Mouse (Mus musculus) liver, postnatal 0 days (tissue): Measurements from ENCODE around the gene Zfp428.

ENCODE experiments used
- CTCF ChIP-seq: sonication (generic); IDR thresholded peaks from 2 replicates; pipeline ENCODE4 v1.5.1; 2016; ENCODE audit warnings: antibody characterized with exemption, low read depth
- EP300 ChIP-seq: IDR thresholded peaks from 2 replicates; pipeline ENCODE4 v1.6.1; 2016; ENCODE audit warnings: antibody characterized with exemption, low read depth, mild to moderate bottlenecking

DNA sequence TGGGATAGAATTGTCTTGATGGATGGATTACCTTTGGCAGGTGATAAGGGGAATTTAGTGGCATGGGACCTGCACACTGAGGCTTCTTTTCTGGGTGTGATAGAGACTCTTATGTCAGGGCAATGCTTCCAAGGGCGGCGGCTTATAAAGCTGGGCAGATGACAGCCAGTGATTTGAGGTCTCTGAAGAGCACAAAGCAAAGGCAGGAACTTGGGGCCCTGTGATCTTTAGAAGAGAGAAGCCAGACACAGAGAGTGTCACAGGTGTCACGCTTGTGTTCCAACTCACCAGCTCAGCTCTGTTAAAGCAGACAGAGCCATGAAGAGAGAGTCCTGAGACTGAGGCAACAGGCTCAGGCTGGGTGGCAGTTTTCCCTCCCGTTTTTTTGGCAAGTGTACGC is 38.9 kb upstream of the Zfp428 start:
- TF ChIP-seq CTCF, result no peak
- TF ChIP-seq EP300, result no peak
